Mouse (Mus musculus) intestine, embryonic 16.5 days (tissue): ENCODE data around the gene Tmem262. TPM values are rescaled to one million over a fixed set of nuclear protein-coding genes. Genes with fewer than 3 reads are reported as not detected.

ENCODE experiments used
- ATAC-seq: fragments of 200-750 bp; cut with Nextera tagmentation; 2 replicates; pipeline ENCODE4 v1.8.0; 2017; ENCODE audit warnings: moderate TSS enrichment, moderate library complexity
- H3K27ac ChIP-seq: fragments of 300-500 bp; sonication (generic); 2 replicates; pipeline ENCODE4 v1.5.1; 2014; ENCODE audit warnings: mild to moderate bottlenecking, low read length
- H3K27me3 ChIP-seq: fragments of 300-500 bp; sonication (generic); replicated peaks from 2 replicates; pipeline ENCODE4 v1.6.1; 2014; ENCODE audit warnings: low read length, control low read depth, mixed read lengths; ENCODE audit not compliant: control insufficient read depth, insufficient read depth
- H3K36me3 ChIP-seq: fragments of 300-500 bp; sonication (generic); 2 replicates; pipeline ENCODE4 v1.6.1; 2014; ENCODE audit warnings: low read length, control low read depth; ENCODE audit not compliant: control insufficient read depth, insufficient read depth
- H3K4me1 ChIP-seq: fragments of 300-500 bp; sonication (generic); 2 replicates; pipeline ENCODE4 v1.6.1; 2014; ENCODE audit warnings: low read length, control low read depth, mixed read lengths; ENCODE audit not compliant: control insufficient read depth, insufficient read depth
- H3K4me2 ChIP-seq: fragments of 300-500 bp; sonication (generic); 2 replicates; pipeline ENCODE4 v1.6.1; 2014; ENCODE audit warnings: low read depth, low read length, control low read depth
- H3K4me3 ChIP-seq: fragments of 300-500 bp; sonication (generic); 2 replicates; pipeline ENCODE4 v1.5.1; 2014; ENCODE audit warnings: mild to moderate bottlenecking, low read length
- H3K9ac ChIP-seq: fragments of 300-500 bp; sonication (generic); 2 replicates; pipeline ENCODE4 v1.6.1; 2014; ENCODE audit warnings: low read depth, low read length
- H3K9me3 ChIP-seq: fragments of 300-500 bp; sonication (generic); 2 replicates; pipeline ENCODE4 v1.6.1; 2016; ENCODE audit warnings: low read length, control low read depth; ENCODE audit not compliant: control insufficient read depth
- WGBS: fragments of 180-500 bp; shearing (Covaris S2); extraction: QIAGEN DNeasy Blood & Tissue Kit; methylation state at CpG from one replicate; pipeline ENCODE4 v1.1.7; 2014; 5-methylcytosine and 5-hydroxymethylcytosine counted together
- polyA plus RNA-seq: library from polyadenylated mRNA; unstranded; fragments of >200 nt; fragmentation: Nextera tagmentation; extraction: Ambion mirVana; gene quantifications from 2 replicates; pipeline ENCODE4 v1.2.1, GENCODE M21; 2015

The Tmem262 gene
- polyA plus RNA-seq, 1 experiment from 2014 or later: not detected

- Histone ChIP-seq H3K9me3 (no peaks in the 10 kb centered on the region), H3K4me3 (no peak overlapping the region), H3K4me1 (peaks cover 24% of the 10 kb centered on the region), H3K27me3 (no peaks in the 10 kb centered on the region), H3K36me3 (peaks cover 15% of the 10 kb centered on the region), H3K9ac (peak overlapping the region; percentile 2; the same call in 1 of the 2 replicates), H3K4me2 (peak overlapping the region; percentile 85), H3K27ac (no peak overlapping the region)
- ATAC-seq: no peak
- WGBS: 89% methylated on average over 15 of the region's 15 CpGs
These were observed 36.4 kb downstream of the Tmem262 start for GRCm38 (mm10) chr19:6116113-6116850.

GRCm38 (mm10) chr19:6117346-6117985 lies 37.6 kb downstream of the Tmem262 start:
- 4% methylated on average over 32 of the region's 32 CpGs for WGBS
- Histone ChIP-seq H3K4me1 (peaks cover 32% of the 10 kb centered on the region), H3K27me3 (no peaks in the 10 kb centered on the region), H3K4me2 (peak overlapping the region; percentile 85), H3K36me3 (peaks cover 15% of the 10 kb centered on the region), H3K9me3 (no peaks in the 10 kb centered on the region), H3K27ac (peak overlapping the region; percentile 97), H3K4me3 (peak overlapping the region; percentile 91), H3K9ac (peak overlapping the region; percentile 93)
- no peak for ATAC-seq

- Histone ChIP-seq H3K36me3 (peaks cover 15% of the 10 kb centered on the region), H3K4me1 (peaks cover 32% of the 10 kb centered on the region), H3K27ac (peak within 1 kb of the TSS; percentile 97), H3K9ac (peak within 1 kb of the TSS; percentile 93), H3K4me2 (peak within 1 kb of the TSS; percentile 85), H3K9me3 (no peaks in the 10 kb centered on the region), H3K27me3 (no peaks in the 10 kb centered on the region), H3K4me3 (peak within 1 kb of the TSS; percentile 91)
- peak; percentile 85 for ATAC-seq
- WGBS: under 1% methylated on average over 77 of the region's 77 CpGs
These were observed 38.3 kb downstream of the Tmem262 start, which contains the start of gene Sac3d1 for GRCm38 (mm10) chr19:6117986-6118676. TSS of gene Sac3d1 (minus strand) at chr19:6118650.

GRCm38 (mm10) chr19:6118677-6119185 lies 38.9 kb downstream of the Tmem262 start:
- peak; percentile 32 for ATAC-seq
- WGBS: under 1% methylated on average over 8 of the region's 8 CpGs
- H3K27me3 ChIP-seq: no peaks in the 10 kb centered on the region
- peak overlapping the region; percentile 97 for H3K27ac ChIP-seq
- peak overlapping the region; percentile 93 for H3K9ac ChIP-seq
- peaks cover 32% of the 10 kb centered on the region for H3K4me1 ChIP-seq
- H3K36me3 ChIP-seq: peaks cover 15% of the 10 kb centered on the region
- peak overlapping the region; percentile 91 for H3K4me3 ChIP-seq
- H3K9me3 ChIP-seq: no peaks in the 10 kb centered on the region
- peak overlapping the region; percentile 85 for H3K4me2 ChIP-seq

GRCm38 (mm10) chr19:6121761-6122160 lies 41.9 kb downstream of the Tmem262 start:
- ATAC-seq: 0 out of 2 replicates have a peak, but pooled peaks have one; percentile 8
- Histone ChIP-seq H3K4me2 (peak overlapping the region; percentile 38), H3K27me3 (no peaks in the 10 kb centered on the region), H3K27ac (peak overlapping the region; percentile 63), H3K9ac (peak overlapping the region; percentile 40; the same call in 1 of the 2 replicates), H3K4me1 (peaks cover 22% of the 10 kb centered on the region), H3K9me3 (no peaks in the 10 kb centered on the region), H3K36me3 (no peaks in the 10 kb centered on the region), H3K4me3 (0 out of 2 replicates have a peak overlapping the region, but pooled peaks have one; percentile 11)
- WGBS: 30% methylated on average over 19 of the region's 19 CpGs

- Histone ChIP-seq H3K4me2 (no peak overlapping the region), H3K9me3 (no peaks in the 10 kb centered on the region), H3K27ac (no peak overlapping the region), H3K4me3 (no peak overlapping the region), H3K4me1 (peaks cover 16% of the 10 kb centered on the region), H3K9ac (no peak overlapping the region), H3K27me3 (no peaks in the 10 kb centered on the region), H3K36me3 (no peaks in the 10 kb centered on the region)
- 52% methylated on average over 8 of the region's 8 CpGs for WGBS
- no peak for ATAC-seq
These were observed 43.5 kb downstream of the Tmem262 start for GRCm38 (mm10) chr19:6123330-6123729.

GRCm38 (mm10) chr19:6124898-6125297 lies 45.1 kb downstream of the Tmem262 start:
- no peaks in the 10 kb centered on the region for H3K36me3 ChIP-seq
- no peak overlapping the region for H3K9ac ChIP-seq
- no peak overlapping the region for H3K4me3 ChIP-seq
- WGBS: 73% methylated on average over 2 of the region's 2 CpGs
- no peaks in the 10 kb centered on the region for H3K9me3 ChIP-seq
- ATAC-seq: no peak
- H3K27ac ChIP-seq: no peak overlapping the region
- H3K4me1 ChIP-seq: peaks cover 16% of the 10 kb centered on the region
- no peak overlapping the region for H3K4me2 ChIP-seq
- H3K27me3 ChIP-seq: no peaks in the 10 kb centered on the region

- ATAC-seq: no peak
- no peaks in the 10 kb centered on the region for H3K9me3 ChIP-seq
- peaks cover 7% of the 10 kb centered on the region for H3K4me1 ChIP-seq
- H3K36me3 ChIP-seq: no peaks in the 10 kb centered on the region
- no peak overlapping the region for H3K4me2 ChIP-seq
- WGBS: 31% methylated on average over 4 of the region's 4 CpGs
- no peak overlapping the region for H3K9ac ChIP-seq
- no peaks in the 10 kb centered on the region for H3K27me3 ChIP-seq
- no peak overlapping the region for H3K27ac ChIP-seq
- no peak overlapping the region for H3K4me3 ChIP-seq
These were observed 46.5 kb downstream of the Tmem262 start for GRCm38 (mm10) chr19:6126289-6126688.
